Mouse (Mus musculus): Measurements from ENCODE around the gene Lrba.

Lrba gene

DNA sequence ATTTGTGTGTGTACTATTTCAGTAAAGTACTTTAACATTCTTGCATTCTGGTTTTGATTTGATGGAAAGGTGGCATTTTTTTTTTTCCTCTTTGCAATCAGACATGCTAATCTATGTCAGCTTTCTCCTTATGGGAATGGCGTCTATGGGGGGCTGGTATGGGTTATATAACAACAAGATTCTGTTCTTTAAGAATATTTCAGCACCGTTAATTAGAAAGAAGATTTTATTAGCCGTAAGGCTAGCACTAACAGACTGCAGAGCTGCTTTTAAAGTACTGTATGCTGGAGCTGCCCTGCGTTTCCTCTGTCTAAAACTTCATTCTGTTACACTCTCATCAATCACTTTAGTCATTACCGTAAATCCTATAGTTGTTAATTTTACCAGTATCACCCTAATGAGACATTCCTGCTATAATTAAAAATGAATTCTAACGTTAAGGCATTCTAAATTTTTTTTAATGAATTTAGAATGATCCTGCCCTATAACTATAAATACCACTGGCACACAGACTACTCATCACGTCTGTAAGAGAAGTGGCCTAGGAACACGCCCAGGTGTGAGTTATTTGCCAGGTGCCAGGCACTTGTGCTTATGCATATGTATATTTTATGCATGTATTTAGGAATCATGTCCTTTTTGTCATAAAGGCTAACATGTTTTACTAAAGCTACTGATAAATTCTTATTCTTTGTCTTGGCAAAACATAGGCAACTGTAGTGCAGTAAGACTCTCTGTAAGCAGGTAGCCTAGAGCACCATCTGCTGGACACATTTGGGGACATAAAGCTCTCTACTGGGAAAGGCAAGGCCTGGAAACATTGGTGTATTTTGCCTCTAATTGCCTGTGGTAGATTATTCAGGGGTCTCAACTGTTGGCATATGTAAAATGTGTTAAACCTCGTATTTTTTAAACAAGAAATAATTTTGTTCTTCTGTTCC, 536.9 kb downstream of the Lrba start:
- peak; percentile 68 for DNase-seq

DNA sequence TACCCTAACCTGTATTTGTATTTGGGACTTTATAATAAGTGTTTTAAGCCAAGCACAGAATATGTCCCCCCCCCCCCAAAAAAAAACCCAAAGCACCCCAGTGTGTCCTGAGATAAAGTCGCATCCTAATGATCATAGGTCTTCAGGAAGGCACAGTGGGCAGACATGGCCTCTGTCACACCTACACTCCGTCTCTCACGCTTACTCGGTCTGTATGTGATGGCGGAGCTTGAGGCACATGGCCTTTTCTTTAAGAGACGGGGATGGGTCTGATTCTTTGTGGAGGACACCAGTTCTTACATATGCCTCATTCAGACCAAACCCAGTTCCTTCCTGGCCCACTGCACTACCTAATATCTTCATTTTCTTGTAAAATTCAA, 537.5 kb downstream of the Lrba start:
- DNase-seq = no peak

DNA sequence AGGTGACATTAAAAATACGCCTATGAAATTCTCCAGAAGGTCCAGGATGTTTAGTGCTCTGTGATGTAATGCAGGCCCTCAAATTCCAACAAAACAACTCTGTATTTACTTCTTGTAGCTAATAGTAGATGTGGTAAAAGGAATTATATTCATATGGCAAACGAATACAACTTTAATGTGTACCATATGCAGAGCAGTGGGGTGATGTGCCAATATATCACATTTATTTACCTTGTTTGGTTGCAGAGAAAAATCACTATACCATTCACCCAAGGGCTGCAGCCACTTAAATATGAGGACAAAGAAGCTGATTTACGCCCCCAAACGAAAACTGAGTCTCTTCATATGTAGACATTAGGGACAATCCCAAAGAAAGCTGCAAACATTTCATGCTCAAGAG, 538.0 kb downstream of the Lrba start:
- no peak for DNase-seq

DNA sequence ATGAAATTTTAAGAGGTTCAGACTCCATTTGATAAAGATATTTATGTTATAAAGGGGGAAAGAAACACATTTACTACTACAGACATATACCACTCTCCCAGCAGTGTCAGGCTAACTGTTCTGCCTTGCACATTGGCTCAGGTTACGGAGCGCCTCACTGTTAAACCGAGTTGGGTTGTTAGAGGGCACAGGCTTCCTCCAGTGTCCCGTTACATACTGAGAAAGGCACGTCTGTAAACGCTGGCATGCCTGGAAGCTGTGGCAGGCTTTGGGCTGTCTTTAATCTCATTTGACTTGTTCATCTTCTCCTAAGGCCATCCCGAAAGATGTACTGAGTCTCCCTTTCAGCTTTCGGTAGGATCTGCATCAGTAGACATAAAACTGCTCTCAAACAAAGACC, 544.1 kb downstream of the Lrba start:
- DNase-seq = no peak

DNA sequence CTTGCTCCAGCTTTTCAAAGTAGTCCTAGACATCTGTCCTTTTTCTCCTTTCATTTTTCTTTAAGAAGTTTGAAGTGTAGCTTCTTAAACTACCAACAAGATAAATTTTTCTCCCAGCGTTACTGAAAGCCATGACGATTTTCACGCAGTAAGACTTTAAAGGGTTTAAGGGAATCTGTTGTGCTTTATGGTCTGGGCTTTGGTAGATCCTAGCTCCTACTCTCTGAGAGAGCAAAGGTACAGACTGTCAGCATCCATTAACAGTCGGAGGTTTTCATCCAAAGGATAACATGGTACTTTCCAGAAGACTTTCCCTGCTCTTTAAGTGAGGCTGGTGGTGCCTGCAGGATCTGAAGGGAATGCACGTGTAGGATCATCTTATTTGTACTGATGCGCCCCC, 544.5 kb downstream of the Lrba start:
- DNase-seq = no peak

DNA sequence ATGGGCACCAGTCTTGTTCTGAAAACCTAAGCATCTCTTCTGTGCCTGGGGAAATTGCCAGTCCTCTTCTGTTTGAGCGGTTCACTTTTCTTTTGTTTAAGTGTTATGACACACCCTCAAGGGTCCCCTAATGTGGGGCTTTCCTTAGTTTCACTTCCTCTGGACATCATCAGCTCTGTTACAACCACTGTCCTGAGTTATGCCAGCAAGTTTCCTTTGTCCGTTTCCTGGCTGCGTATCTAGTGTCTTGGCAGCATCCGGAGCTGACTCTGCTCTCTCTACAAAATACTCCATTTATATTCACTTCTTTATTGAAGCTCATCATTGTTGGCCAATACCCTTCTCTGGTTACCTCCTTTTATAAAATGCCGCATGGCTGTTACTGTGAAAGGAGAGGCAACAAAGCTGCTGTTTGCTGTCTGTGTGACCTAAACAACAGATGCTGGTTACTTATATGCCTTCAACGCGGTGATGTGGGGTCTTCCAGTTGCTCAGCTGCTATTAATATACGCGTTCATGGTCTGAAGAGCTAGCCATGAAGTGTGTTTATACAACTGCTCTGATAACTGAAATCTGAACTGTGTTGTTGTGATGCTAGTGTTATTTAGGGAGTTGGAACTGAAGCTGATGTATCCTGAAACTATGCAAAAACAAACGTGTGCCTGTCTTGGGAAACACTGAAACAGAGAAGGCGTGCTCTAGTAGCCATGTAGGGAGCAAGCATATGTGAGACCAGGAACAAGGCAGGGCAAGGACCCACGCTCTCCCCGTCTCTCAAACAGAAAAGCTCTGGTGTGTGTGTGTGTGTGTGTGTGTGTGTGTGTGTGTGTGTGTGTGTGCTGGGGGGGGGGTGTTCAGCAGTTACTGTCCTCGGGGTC, 550.3 kb downstream of the Lrba start:
- no peak for DNase-seq

DNA sequence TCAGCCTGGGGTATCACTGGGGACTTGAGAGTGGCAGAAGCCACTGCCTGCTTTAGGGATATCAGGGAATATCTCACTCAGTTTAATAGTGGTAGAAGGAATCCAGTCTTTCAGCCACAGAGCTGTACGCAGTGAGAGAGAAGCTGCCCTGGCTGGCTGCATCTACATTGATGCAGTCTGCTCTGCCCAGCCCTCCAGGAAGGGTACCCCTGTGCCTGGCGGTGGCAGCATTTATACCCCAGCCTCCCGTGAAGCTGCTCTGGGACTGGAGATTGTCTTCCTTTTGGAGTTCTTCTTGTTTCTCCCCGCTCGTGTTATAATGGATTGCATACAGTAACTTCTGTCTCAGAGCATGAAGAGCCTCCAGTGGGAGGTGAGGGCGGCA, 551.0 kb downstream of the Lrba start:
- no peak for DNase-seq

DNA sequence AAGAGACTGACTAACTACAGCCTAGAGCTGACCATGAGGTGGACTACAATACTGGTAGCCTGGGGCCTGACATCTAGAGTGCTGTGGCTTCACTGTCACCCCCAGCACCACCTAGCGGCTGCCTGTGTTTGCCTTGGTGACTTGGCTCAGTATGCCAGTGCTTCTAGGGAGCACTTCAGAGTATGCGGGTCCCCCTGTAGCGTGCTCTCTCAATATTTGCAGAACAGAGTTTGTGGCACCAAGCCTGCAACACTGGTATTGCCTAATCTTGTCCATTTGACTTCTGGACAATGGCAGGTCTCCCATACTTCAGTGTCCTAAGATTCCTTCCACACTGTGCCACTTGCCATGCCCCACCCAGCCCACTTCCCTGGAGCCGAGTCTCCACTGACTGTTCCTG, 555.2 kb downstream of the Lrba start:
- DNase-seq = no peak

DNA sequence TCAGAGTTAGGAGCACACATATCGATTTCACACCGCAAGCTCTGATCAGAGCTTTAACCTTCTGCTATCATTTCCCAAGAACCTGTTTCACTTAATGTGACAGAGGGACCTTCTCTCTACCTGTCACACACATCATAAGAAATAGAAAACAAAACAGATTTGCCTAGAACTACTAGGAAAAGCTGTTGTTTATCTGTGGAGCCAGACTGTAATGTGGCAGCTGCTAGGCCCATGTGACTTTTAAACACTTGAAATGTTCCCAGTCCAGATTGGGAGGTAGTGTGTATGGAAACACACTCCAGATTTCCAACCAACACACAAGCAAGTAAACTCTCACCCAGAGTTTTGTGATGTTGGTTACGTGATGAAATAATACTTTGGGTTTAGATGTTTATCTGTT, 559.6 kb downstream of the Lrba start:
- no peak for DNase-seq

DNA sequence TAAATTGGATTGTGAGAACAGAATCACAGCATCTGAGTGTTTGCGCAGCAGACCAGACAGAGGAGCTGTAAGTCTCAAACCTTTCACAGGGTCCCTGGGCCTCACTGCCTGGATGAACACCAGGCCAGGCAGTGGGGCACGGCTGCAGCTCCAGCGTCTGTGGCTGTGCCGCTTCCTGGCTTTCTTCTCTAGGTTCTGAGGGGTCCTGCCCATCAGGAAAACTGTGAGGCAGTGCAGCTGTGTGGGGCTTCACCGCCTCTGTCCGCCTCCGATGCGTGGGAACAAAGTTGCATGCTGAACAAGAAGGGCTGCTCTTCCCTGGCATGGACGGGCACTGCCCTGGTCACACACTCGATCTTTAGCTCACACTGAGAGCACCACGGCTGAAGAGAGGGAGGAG, 560.5 kb downstream of the Lrba start:
- no peak for DNase-seq

DNA sequence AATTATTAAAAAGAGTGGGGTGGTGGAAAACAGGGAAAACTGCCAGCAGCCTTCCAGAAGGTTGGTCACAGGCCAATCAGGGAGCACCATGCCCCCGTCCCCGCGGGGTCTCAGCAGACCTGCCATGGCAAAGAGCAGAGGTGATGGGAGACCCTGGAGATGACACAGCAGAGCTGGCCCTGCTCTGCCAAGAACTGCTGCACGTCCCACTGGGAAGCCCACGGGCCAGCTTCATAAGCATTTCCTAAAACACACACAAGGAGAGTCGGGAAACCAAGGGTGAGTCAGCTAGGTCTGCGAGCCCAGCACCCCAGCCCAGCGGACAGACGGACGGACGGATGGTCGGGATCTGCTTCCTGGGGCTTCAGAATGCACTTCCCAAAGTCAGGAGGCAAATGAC, 561.8 kb downstream of the Lrba start:
- DNase-seq = no peak

DNA sequence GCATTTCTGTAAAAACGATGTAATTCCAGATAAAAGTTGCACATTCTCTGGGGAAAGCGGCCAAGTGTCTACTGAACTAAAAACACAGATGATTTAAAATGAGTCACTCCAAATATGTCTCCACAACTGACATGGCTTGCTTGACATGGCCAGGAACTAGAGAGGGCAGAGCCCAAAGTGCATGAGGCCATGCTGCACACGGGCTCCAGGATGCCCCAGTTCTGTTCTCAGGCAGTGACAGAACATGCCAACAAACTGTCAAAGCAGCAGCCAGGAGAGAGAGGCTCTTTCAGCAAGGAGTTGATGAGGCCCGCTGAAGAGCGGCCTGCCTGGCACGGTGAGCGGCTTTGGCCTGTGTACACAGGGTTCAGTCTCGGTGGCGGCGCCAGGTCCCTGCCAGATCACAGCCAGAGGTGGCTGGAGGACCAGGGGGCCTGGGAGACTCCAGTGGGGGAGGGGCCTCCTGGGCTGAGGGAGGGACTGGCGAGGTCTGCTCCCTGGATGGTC, 562.4 kb downstream of the Lrba start:
- peak; percentile 59 for DNase-seq

DNA sequence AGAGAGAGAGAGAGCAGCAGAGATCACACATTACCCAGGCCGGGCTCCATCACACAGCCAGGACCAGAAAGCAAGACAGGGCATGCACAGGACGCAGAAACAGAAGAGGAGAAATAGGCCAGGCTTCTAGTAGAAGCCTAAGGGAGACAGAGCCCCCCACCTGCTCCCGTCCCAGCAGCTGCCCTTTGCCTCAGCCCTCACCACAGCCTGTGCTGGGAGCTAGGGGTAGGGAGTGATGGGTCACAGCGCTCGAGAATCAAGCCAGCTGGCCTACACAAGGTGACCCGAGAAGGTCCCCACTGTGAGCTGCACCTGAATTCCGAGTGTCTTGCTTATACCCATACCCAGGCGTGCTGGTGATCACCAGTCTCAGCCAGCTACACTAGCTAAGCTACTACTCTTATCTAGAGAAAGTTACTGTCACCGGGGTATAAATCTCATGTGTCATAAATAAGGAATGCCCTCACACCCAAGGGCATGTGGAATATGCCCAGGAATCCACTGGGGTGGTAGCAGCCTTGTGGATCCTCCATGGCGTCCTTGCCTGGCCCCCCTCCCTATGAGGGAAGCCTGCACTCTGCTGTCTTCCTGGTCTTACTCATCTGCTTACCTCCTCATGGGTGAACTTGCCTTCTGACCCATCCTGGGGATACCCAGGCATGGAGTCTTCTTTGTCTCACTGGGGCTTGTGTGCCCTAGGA, 563.1 kb downstream of the Lrba start:
- DNase-seq = no peak

DNA sequence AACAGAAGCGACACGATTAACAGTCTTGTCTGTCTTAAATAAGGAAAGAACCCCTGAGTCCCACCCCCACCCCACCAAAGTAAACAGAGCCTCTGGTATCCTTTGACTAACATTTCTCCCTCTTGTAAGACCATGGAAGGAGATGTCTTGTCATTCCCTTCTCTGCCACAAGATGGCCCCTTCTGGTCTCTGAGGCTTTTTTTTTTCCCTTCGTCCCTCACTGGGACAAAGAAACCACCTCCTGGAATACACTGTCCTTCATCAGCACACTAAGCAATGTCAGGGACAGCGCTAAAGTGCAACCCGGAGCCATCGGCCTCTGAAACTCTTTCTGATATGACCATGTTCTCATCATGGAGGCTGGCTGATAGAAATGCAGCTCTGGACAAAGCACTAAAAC, 564.2 kb downstream of the Lrba start:
- no peak for DNase-seq

DNA sequence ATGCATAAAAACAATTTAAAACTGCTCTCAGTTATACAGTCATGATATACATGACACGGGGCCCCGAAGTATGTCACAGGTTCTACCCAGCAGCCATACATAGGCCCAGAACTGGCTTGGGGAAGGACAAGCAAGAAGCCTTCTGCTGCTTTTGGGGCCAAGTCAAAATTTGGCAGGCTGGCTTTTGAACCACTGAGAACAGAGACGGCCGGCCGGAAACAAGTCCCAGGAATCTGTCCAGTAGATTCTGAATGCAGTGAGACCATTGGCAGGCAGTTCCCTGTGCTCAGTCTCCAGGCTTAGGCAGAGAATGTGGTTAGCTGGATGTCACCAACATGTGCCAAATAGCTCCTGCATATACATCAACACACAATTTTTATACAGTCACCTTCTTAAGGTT, 565.3 kb downstream of the Lrba start:
- no peak for DNase-seq

DNA sequence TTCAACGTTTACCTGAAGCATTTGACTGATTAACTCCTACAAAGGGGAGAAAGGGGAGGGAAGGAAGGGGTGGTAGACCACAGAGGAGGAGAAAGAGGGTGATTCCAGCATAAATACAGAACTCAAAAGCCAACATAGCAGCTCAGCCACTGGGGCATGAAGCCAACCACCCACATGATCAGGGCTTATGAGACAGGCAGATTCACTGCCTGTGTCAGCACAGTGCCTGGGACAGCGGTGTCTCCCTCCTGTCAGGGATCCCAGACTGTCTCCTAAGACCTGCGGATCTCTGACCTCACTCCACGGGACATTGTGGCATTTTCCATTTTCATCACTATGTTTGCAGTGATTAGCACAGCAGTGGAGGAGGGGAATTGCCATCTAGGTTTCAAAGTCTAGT, 568.8 kb downstream of the Lrba start:
- no peak for DNase-seq

DNA sequence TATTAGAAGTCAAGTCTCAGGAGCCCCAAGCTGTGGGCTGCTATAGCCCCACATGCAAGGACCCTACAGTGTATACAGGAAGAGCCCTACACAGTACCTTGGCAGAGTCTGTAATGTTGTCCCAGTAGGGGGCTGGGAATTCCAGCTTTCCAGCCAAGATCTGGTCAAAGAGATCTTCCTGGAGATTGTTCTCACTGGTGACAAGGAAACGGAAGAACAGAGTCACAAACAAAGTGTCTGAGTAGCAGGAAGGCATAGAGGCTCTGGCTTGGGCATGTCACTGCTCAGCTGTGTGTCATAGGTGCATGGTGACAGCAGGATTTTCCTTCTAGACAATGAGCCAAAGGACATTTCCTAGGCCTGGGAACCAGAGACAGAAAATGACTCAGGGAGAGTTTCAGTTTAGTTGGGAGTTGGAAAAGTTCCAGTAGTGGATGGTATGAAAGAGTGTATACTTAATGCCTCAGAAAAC, 569.3 kb downstream of the Lrba start:
- no peak for DNase-seq

DNA sequence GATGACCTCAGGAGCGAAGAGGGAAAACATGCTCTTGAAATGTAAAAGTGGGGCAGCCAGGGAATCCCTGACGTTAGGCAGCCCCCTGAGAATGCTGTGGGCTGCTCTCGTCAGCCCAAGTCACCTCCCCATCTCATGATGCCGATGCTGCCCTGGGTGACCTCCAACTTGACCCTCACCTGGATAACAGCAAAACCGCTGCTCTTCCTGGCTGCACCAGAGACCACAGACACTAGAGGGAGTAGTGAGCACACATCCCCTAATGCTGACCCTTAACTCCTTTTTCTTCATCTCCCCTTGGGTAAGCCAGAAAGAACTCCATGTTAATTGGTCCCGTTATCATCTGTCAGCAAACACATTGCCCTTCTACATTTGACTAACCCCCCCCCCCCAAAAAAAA, 572.2 kb downstream of the Lrba start:
- DNase-seq = no peak

DNA sequence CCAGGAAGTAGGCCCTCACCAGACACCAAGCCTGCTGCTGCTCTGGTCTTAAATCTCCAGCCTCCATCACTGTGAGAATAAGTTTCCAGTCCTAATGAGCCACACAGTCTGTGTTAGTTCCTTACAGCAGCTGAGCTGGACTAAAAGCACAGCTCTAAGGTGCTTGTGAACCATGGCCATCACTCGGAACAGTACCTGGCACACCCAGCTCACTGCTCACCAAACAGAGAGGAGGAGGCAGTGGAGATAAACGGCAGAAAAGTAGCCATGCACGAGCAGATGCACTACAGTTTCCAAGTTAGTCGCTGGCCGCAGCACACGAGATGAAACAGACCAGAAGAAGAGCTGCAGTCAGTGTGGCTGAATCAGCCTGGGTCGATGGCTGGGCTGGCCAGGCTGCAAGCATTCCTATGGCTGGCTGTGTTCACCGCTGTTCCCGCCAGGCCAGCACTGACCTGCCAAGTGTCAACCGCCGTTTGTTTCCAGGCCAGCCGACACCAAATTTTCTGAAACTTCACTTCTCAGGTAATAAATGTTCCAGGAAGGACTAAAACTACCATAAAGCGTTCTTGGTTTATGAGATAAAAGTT, 573.5 kb downstream of the Lrba start:
- DNase-seq = no peak

DNA sequence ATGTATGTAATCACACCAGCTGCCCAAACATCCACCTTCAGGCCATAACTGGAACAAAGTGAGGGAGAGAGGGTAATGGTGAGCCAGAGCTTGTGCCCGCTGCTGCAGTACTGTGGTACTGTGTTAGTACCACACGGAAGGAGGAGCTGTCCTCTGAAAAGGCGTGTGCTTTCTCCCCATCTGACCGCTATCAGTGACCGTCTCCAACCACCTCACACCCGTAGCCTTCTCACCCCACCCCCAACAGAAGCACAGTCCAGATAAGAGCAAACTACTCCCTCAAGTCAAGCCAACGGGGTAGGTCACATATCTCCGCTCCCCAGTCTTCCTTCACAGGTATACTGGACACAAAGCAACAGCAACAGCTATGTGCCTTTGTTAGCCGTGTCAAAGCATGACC, 574.6 kb downstream of the Lrba start:
- DNase-seq = no peak

DNA sequence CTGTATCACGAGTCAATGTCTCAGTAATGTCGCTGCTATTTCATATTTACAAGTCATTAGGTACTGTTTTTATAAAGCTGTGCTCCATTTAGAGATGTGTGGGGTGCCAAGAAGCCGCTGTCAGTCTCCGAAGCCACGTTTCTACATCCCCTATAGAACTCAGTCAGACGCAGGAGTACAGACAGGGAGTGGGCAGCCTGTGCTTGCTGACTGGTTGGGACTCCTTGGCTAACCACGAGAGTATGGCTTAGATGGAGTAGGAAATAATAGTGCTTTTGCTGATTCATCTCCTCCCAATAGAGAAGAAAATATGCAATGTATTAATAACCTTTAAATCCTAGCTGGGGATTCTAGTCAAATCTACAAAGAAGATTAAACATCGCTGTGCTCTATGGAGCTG, 576.4 kb downstream of the Lrba start:
- DNase-seq = no peak

DNA sequence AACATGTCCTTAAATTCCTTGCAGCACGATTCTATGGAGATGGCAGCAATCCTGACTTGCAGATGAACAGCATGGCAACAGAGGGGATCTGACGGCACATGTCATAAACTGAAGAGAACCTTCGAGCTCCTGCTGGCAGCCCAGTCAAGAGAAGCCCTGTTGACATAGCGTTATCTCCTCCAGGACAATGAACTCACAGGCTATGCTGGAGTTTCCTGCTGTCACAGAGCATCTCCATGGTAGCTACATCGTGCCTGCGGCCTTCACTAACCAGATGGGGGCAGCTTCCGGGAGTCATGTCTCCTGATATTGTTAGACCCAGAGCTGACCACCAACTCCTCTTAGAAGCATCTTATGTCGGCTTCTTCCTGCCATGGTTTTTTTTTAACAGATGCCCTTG, 578.3 kb downstream of the Lrba start:
- no peak for DNase-seq

DNA sequence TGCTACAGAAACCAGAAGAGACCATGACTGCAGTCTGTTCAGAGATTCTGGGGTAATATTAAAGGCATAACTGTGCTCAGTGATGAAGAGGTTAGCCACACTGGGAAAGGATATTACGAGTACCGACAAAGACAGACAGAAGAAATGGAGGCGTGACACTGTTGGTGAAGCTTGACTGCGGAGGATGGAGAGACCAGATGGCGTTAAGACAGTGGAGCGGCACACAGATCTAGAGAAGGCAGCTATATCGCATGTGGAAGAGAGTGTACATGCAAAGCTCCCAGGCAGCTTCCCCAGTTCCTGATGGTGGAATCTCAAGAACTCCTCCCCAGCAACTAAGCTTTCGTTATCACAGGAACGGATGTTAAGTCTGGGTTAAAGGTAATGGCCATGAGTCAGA, 579.8 kb downstream of the Lrba start:
- peak; percentile 51 for DNase-seq
